Mouse (Mus musculus) cortical plate, adult 2 months (tissue): ENCODE measurements at regions not wholly inside any gene's neighbourhood (a gene's known extent, or its start where the extent isn't known, plus 50 kb on each side); places are given as distances from the start of the nearest gene placed in this dataset.

ENCODE experiments used
- CTCF ChIP-seq: fragments of 200-500 bp; IDR thresholded peaks from 2 replicates; pipeline ENCODE4 v1.5.1; 2011; ENCODE audit warnings: mild to moderate bottlenecking, control low read depth, low read length; ENCODE audit not compliant: insufficient read depth; ENCODE audit errors: extremely low read depth
- POLR2A ChIP-seq: fragments of 200-500 bp; IDR thresholded peaks from 2 replicates; pipeline ENCODE4 v1.6.1; 2011; ENCODE audit warnings: mild to moderate bottlenecking, low read length, control low read depth; ENCODE audit not compliant: insufficient read depth; ENCODE audit errors: extremely low read depth

DNA sequence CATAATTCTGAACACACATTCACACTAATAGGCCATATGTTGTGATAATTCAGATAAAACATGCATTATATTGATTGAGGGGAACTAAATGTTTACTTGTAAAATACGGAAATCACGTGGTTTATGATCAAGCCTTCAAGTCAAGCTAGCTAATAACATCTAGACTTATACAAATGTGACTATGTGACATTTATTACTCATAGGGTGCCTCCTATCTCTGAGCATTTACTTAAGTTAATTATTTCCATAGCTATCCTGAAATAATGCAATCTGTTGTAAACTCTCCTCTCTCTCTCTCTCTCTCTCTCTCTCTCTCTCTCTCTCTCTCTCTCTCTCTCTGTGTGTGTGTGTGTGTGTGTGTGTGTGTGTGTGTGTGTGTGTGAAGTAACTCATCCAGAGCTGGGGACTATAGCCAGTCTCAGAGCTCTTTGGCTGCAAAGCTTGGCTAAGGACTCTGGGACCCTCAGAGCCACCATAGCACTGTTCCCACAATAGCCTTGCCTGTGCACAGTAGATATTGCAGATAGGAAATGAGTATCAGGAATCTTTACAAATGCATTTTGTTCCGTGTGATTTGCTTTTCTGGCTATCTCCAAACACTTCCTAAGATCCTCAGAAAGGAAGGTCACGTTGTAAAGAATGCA is 263.5 kb downstream of the Rnd3 start:
- TF ChIP-seq CTCF (no peak), POLR2A (no peak)
